In genomic region chr7:44724316-44724715, GRCm38 (mm10) we compare ENCODE assay signal across 8 mouse cellular contexts. TPM values are rescaled to one million over a fixed set of nuclear protein-coding genes. Genes with fewer than 3 reads are reported as not detected.
A peak's percentile ranks its signal among the peaks of the same experiment; 100 is the strongest.
DNase-seq lines count a peak whose midpoint lies in the region.
"Had no signal": no experiment of that assay in that cellular context is flagged by ENCODE, and none has a peak within 500 bp of the region (broad histone marks: within the 10 kb centered on the region; RNA-seq: fewer than 3 reads in every experiment).

No protein-coding gene starts in this region.

- peak; percentile 7 for DNase-seq in layer of hippocampus, adult 11-12 months (ENCODE audit: low spot score)
- DNase-seq in layer of hippocampus, adult 9-11 months: no peak
- DNase-seq in spleen, postnatal 36 days (ENCODE audit: low spot score in 2 of 2): peak; percentile 10 to 18
- DNase-seq in spleen, postnatal 14 days (ENCODE audit: low spot score in 2 of 2): no peak
- peak; percentile 49 for DNase-seq in adipocyte (ENCODE audit: low spot score)
- peak; percentile 42 for DNase-seq in retina, postnatal 7 days (ENCODE audit: low read depth, low spot score)
- no peak for DNase-seq in heart, adult 8-10 months (ENCODE audit: low spot score)
- DNase-seq: lung, postnatal 14 days had no signal

RNA-seq across cellular contexts. Expression of gene Izumo2, which starts 15.8 kb away (rescaled TPM):
- not detected for total RNA-seq in heart, adult 8-10 months (2022)

RNA-seq across cellular contexts. Expression of gene Vrk3, which starts 23.9 kb away (rescaled TPM):
- 10 to 100 TPM; 23.5 to 29.3 (median 27.3) TPM for total RNA-seq in heart, adult 8-10 months (2022)

RNA-seq across cellular contexts. Expression of gene Zfp473, which starts 26.5 kb away (rescaled TPM):
- under 1 TPM in 2 of 4 experiments, not detected in 2; 0.06 to 0.09 TPM for total RNA-seq in heart, adult 8-10 months (2022)

RNA-seq across cellular contexts. Expression of gene Myh14, which starts 53.7 kb away (rescaled TPM):
- 100 to 1,000 TPM in 1 of 4 experiments, 10 to 100 TPM in 3; 88.0 to 111 (median 88.2) TPM for total RNA-seq in heart, adult 8-10 months (2022)

Comparison
In these comparisons a context has a peak if more than half of its experiments do, and no peak if none do; other contexts are left out.
1. DNase-seq: peak in layer of hippocampus, adult 11-12 months (single experiment), spleen, postnatal 36 days (2 of 2), adipocyte (single experiment) and retina, postnatal 7 days (single experiment); none in layer of hippocampus, adult 9-11 months (single experiment), spleen, postnatal 14 days (0 of 2) and heart, adult 8-10 months (single experiment).